Mouse (Mus musculus) midbrain, embryonic 14.5 days (tissue): Measurements from ENCODE around the gene Agrp. TPM values are rescaled to one million over a fixed set of nuclear protein-coding genes. Genes with fewer than 3 reads are reported as not detected.

Experiments used
- ATAC-seq: fragments of 200-750 bp; cut with Nextera tagmentation; 2 replicates; pipeline ENCODE4 v1.8.0; 2017; ENCODE audit warnings: moderate number of reproducible peaks, moderate library complexity; ENCODE audit not compliant: low FRiP score, low TSS enrichment
- DNase-seq: peaks from one replicate; pipeline ENCODE4 v3.0.0-alpha.2; 2015
- H3K27ac ChIP-seq: fragments of 300-500 bp; sonication (generic); replicated peaks from 2 replicates; pipeline ENCODE4 v1.5.1; 2014; ENCODE audit warnings: mild to moderate bottlenecking, low read depth, low read length, moderate library complexity
- H3K27me3 ChIP-seq: fragments of 300-500 bp; sonication (generic); 2 replicates; pipeline ENCODE4 v1.6.1; 2014; ENCODE audit warnings: low read length, control low read depth, mixed read lengths; ENCODE audit not compliant: control insufficient read depth, insufficient read depth
- H3K36me3 ChIP-seq: fragments of 300-500 bp; sonication (generic); 2 replicates; pipeline ENCODE4 v1.6.1; 2014; ENCODE audit warnings: low read length, control low read depth; ENCODE audit not compliant: control insufficient read depth, insufficient read depth
- H3K4me1 ChIP-seq: fragments of 300-500 bp; sonication (generic); 2 replicates; pipeline ENCODE4 v1.6.1; 2014; ENCODE audit warnings: mild to moderate bottlenecking, antibody characterized with exemption, low read length, control low read depth; ENCODE audit not compliant: control insufficient read depth, insufficient read depth
- H3K4me2 ChIP-seq: fragments of 300-500 bp; sonication (generic); 2 replicates; pipeline ENCODE4 v1.6.1; 2014; ENCODE audit warnings: mild to moderate bottlenecking, low read length, moderate library complexity
- H3K4me3 ChIP-seq: fragments of 300-500 bp; sonication (generic); replicated peaks from 2 replicates; pipeline ENCODE4 v1.5.1; 2014; ENCODE audit warnings: low read depth, low read length
- H3K9ac ChIP-seq: fragments of 300-500 bp; sonication (generic); replicated peaks from 2 replicates; pipeline ENCODE4 v1.6.1; 2014; ENCODE audit warnings: mild to moderate bottlenecking, low read length, moderate library complexity
- H3K9me3 ChIP-seq: fragments of 300-500 bp; sonication (generic); 2 replicates; pipeline ENCODE4 v1.6.1; 2016; ENCODE audit warnings: low read length, control low read depth, mixed read lengths; ENCODE audit not compliant: control insufficient read depth
- WGBS: fragments of 180-500 bp; shearing (Covaris S2); extraction: QIAGEN DNeasy Blood & Tissue Kit; methylation state at CpG from one replicate; pipeline ENCODE4 v1.1.7; 2014; 5-methylcytosine and 5-hydroxymethylcytosine counted together
- microRNA counts: library from miRNA; unstranded; fragments of <30 nt; microRNA quantifications from one replicate; lab custom pipeline; 2016
- microRNA-seq: library from miRNA; unstranded; fragments of <30 nt; microRNA quantifications from one replicate; pipeline ENCODE4, GENCODE M21; 2016
- polyA plus RNA-seq: library from polyadenylated mRNA; unstranded; fragments of >200 nt; fragmentation: Nextera tagmentation; extraction: Ambion mirVana; gene quantifications from 2 replicates; pipeline ENCODE4 v1.2.1, GENCODE M21; 2014

Gene Agrp
- polyA plus RNA-seq, 1 experiment from 2014 or later = 1.1 TPM

- DNase-seq (no peak), ATAC-seq (no peak)
- peak overlapping the region; percentile 89 for H3K4me2 ChIP-seq
- H3K4me3 ChIP-seq = peak overlapping the region; percentile 51
- H3K36me3 ChIP-seq = peaks cover 15% of the 10 kb centered on the region
- H3K9ac ChIP-seq = peak overlapping the region; percentile 20; the same call in 1 of the 2 replicates
- WGBS = 2% methylated on average over 2 of the region's 2 CpGs
- peaks cover 35% of the 10 kb centered on the region for H3K4me1 ChIP-seq
- peaks cover 4% of the 10 kb centered on the region; the same call in 1 of the 2 replicates for H3K27me3 ChIP-seq
- no peaks in the 10 kb centered on the region for H3K9me3 ChIP-seq
- 0 out of 2 replicates have a peak overlapping the region, but pooled peaks have one; percentile 46 for H3K27ac ChIP-seq
These were observed 117.6 kb downstream of the Agrp start for GRCm38 (mm10) chr8:105519591-105519990.

- DNase-seq = peak; percentile 79
- Histone ChIP-seq H3K27ac (peak within 1 kb of the TSS; percentile 61; the same call in 1 of the 2 replicates), H3K9me3 (no peaks in the 10 kb centered on the region), H3K4me1 (peaks cover 35% of the 10 kb centered on the region), H3K27me3 (peaks cover 4% of the 10 kb centered on the region; the same call in 1 of the 2 replicates), H3K4me3 (peak within 1 kb of the TSS; percentile 51), H3K36me3 (peaks cover 8% of the 10 kb centered on the region), H3K4me2 (peak within 1 kb of the TSS; percentile 89), H3K9ac (peak within 1 kb of the TSS; percentile 64)
- ATAC-seq = peak; percentile 71
- WGBS = under 1% methylated on average over 64 of the region's 68 CpGs
These were observed 118.5 kb downstream of the Agrp start, which contains the start of gene Hsd11b2 for GRCm38 (mm10) chr8:105518436-105519313. Gene Hsd11b2 (plus strand): TSS chr8:105518755.

- no peak for ATAC-seq
- WGBS = 53% methylated on average over 8 of the region's 8 CpGs
These were observed 119.8 kb downstream of the Agrp start for GRCm38 (mm10) chr8:105517346-105517745.

More at GRCm38 (mm10) chr8:105517346-105517745, 119.8 kb downstream of the Agrp start:
- H3K36me3 ChIP-seq = no peaks in the 10 kb centered on the region
- H3K9me3 ChIP-seq = no peaks in the 10 kb centered on the region
- no peak overlapping the region for H3K9ac ChIP-seq
- peaks cover 4% of the 10 kb centered on the region; the same call in 1 of the 2 replicates for H3K27me3 ChIP-seq
- H3K27ac ChIP-seq = no peak overlapping the region
- no peak overlapping the region for H3K4me2 ChIP-seq
- no peak overlapping the region for H3K4me3 ChIP-seq
- peaks cover 35% of the 10 kb centered on the region for H3K4me1 ChIP-seq
- no peak for DNase-seq

MicroRNAs within 50 kb of the gene (microRNA counts, 519-probe panel; counts per million panel counts)
- microRNA mmu-miR-1966 (lab: Ali Mortazavi, UCI) = not detected

Small RNA genes within 50 kb of the gene (microRNA-seq; reads per million reads assigned to microRNA genes)
- gene Mir1966 = 0.73 reads per million

Other genes with a start within 250 kb of the Agrp start
- not detected in 2 replicates for gene Kctd19, start 223.9 kb downstream of the Agrp start, polyA plus RNA-seq
- 1.5 and 1.7 TPM in 2 replicates for gene Lrrc36, start 223.8 kb downstream of the Agrp start, polyA plus RNA-seq
- gene Tppp3, start 165.9 kb downstream of the Agrp start, polyA plus RNA-seq = 91.3 and 108 TPM in 2 replicates
- 25.2 and 26.4 TPM in 2 replicates for gene Zdhhc1, start 140.5 kb downstream of the Agrp start, polyA plus RNA-seq
- 5.9 and 9.7 TPM in 2 replicates for gene Hsd11b2, start 118.6 kb downstream of the Agrp start, polyA plus RNA-seq
- gene Atp6v0d1, start 71.3 kb downstream of the Agrp start, polyA plus RNA-seq = 227 and 250 TPM in 2 replicates
- gene Ripor1, start 32.1 kb downstream of the Agrp start, polyA plus RNA-seq = 23.8 and 26.2 TPM in 2 replicates
- 75.7 and 96.9 TPM in 2 replicates for gene Ctcf, start 825 bp downstream of the Agrp start, polyA plus RNA-seq
- gene Carmil2, start 48.9 kb upstream of the Agrp start, polyA plus RNA-seq = 17.8 and 18.0 TPM in 2 replicates
- gene Acd, start 63.7 kb upstream of the Agrp start, polyA plus RNA-seq = 86.3 and 106 TPM in 2 replicates
- gene Pard6a, start 63.8 kb upstream of the Agrp start, polyA plus RNA-seq = 51.2 and 53.4 TPM in 2 replicates
- gene 4933405L10Rik, start 70.3 kb upstream of the Agrp start, polyA plus RNA-seq = 0.41 TPM in 1 of 2 replicates, not detected in the other
- gene Enkd1, start 70.8 kb upstream of the Agrp start, polyA plus RNA-seq = 13.8 and 13.9 TPM in 2 replicates
- gene Gfod2, start 121.3 kb upstream of the Agrp start, polyA plus RNA-seq = 75.4 and 77.8 TPM in 2 replicates
- 12.3 and 12.5 TPM in 2 replicates for gene Ranbp10, start 190.0 kb upstream of the Agrp start, polyA plus RNA-seq
- 0.24 and 0.32 TPM in 2 replicates for gene Tsnaxip1, start 190.3 kb upstream of the Agrp start, polyA plus RNA-seq
- gene Cenpt, start 215.9 kb upstream of the Agrp start, polyA plus RNA-seq = 46.7 and 55.7 TPM in 2 replicates
- gene Thap11, start 217.7 kb upstream of the Agrp start, polyA plus RNA-seq = 49.8 and 51.5 TPM in 2 replicates
- 217 and 221 TPM in 2 replicates for gene Nutf2, start 223.2 kb upstream of the Agrp start, polyA plus RNA-seq
- 47.8 and 49.2 TPM in 2 replicates for gene Edc4, start 243.5 kb upstream of the Agrp start, polyA plus RNA-seq